Mouse (Mus musculus) intestine, embryonic 15.5 days (tissue): Measurements from ENCODE around the gene Fn3krp. TPM values are rescaled to one million over a fixed set of nuclear protein-coding genes. Genes with fewer than 3 reads are reported as not detected.
A peak's percentile ranks its signal among the peaks of the same experiment; 100 is the strongest.

Experiments
- ATAC-seq: fragments of 200-750 bp; cut with Nextera tagmentation; 2 replicates; pipeline ENCODE4 v1.8.0; 2017; ENCODE audit warnings: moderate TSS enrichment, moderate library complexity
- H3K27ac ChIP-seq: fragments of 300-500 bp; sonication (generic); 2 replicates; pipeline ENCODE4 v1.5.1; 2015; ENCODE audit warnings: mild to moderate bottlenecking, inconsistent platforms
- H3K27me3 ChIP-seq: fragments of 300-500 bp; sonication (generic); replicated peaks from 2 replicates; pipeline ENCODE4 v1.6.1; 2015; ENCODE audit warnings: inconsistent platforms
- H3K36me3 ChIP-seq: fragments of 300-500 bp; sonication (generic); 2 replicates; pipeline ENCODE4 v1.6.1; 2015; ENCODE audit warnings: inconsistent platforms
- H3K4me1 ChIP-seq: fragments of 300-500 bp; sonication (generic); replicated peaks from 2 replicates; pipeline ENCODE4 v1.6.1; 2015; ENCODE audit warnings: inconsistent platforms
- H3K4me2 ChIP-seq: fragments of 300-500 bp; sonication (generic); replicated peaks from 2 replicates; pipeline ENCODE4 v1.6.1; 2015; ENCODE audit warnings: mild to moderate bottlenecking, inconsistent platforms
- H3K4me3 ChIP-seq: fragments of 300-500 bp; sonication (generic); replicated peaks from 2 replicates; pipeline ENCODE4 v1.5.1; 2015; ENCODE audit warnings: inconsistent platforms
- H3K9ac ChIP-seq: fragments of 300-500 bp; sonication (generic); 2 replicates; pipeline ENCODE4 v1.6.1; 2015; ENCODE audit warnings: inconsistent platforms
- H3K9me3 ChIP-seq: fragments of 300-500 bp; sonication (generic); 2 replicates; pipeline ENCODE4 v1.6.1; 2016; ENCODE audit warnings: inconsistent platforms
- WGBS: fragments of 180-500 bp; shearing (Covaris S2); methylation state at CpG from one replicate; pipeline ENCODE4 v1.1.7; 2015; 5-methylcytosine and 5-hydroxymethylcytosine counted together
- polyA plus RNA-seq: library from polyadenylated mRNA; unstranded; fragments of >200 nt; fragmentation: Nextera tagmentation; extraction: Ambion mirVana; gene quantifications from 2 replicates; pipeline ENCODE4 v1.2.1, GENCODE M21; 2015

Gene Fn3krp
- polyA plus RNA-seq, 1 experiment from 2014 or later = 7.1 TPM

DNA sequence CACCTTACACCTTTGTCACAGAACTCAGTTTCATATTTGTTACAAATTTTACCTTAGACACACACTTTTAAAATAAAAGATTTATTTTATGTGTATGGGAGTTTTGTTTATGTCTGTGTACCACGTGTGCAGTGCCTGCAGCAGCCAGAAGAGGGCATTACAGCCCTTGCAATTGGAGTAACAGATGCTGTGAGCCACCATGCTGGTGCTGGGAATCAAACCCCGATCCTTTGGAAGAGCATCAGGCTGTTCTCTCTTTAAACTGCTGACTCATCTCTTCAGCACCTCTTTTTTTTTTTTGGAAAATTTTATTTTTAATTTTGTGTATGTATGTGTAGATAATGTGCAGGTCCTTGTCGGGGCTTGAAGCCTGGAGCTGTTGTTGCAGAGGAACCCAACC is 36.7 kb downstream of the Fn3krp start:
- Histone ChIP-seq H3K27me3 (no peaks in the 10 kb centered on the region), H3K9me3 (no peaks in the 10 kb centered on the region), H3K4me2 (no peak overlapping the region), H3K4me1 (0 out of 2 replicates have a peak, but pooled peaks cover 4% of the 10 kb centered on the region), H3K36me3 (peaks cover 19% of the 10 kb centered on the region), H3K4me3 (no peak overlapping the region), H3K9ac (no peak overlapping the region), H3K27ac (no peak overlapping the region)
- no peak for ATAC-seq
- WGBS = 85% methylated on average over 3 of the region's 3 CpGs

DNA sequence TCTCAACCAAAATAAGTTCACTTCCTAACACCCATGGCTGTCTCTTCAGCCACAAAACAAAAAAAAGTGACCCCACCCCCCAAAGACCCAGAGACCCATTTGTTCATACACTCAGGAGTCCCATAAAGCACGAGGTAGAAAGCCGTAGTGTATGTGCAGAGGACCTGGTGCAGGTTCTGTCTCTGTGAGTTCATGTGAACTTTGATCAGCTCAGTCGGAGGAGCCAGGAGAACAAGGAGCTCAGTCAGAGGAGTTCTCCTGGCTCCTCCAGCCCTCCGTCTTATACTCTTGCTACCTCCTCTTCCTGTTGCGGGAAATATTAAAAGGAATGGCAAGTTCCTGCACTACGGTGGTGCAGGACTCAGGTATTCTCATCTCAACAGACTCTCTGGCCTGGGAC is 46.2 kb downstream of the Fn3krp start:
- no peak overlapping the region for H3K4me3 ChIP-seq
- no peaks in the 10 kb centered on the region for H3K4me1 ChIP-seq
- no peaks in the 10 kb centered on the region for H3K9me3 ChIP-seq
- 0 out of 2 replicates have a peak, but pooled peaks cover 4% of the 10 kb centered on the region for H3K36me3 ChIP-seq
- 76% methylated on average over 6 of the region's 6 CpGs for WGBS
- H3K9ac ChIP-seq = no peak overlapping the region
- ATAC-seq = peak; percentile 77
- H3K27me3 ChIP-seq = no peaks in the 10 kb centered on the region
- H3K27ac ChIP-seq = no peak overlapping the region
- H3K4me2 ChIP-seq = no peak overlapping the region

DNA sequence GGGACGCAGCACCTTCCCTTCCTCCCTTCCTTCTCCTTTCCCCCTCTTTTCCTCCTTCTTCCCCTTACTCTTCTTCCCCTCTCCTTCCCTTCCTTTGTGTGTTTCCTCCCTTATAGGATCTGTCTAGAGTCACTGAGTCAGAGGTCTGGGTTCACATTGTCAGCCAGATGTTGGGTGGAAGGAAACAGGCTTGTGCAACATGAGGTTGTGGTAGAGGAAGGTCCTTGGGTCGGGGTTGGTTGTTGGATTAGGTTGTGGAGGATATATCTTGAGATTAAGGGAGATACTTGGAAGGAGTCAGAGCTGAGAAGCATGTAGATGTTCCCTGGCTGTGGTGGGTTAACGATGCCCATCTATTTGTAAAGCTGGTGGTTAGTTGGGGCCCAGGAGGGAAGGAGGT is 53.6 kb downstream of the Fn3krp start:
- 83% methylated on average over 3 of the region's 3 CpGs for WGBS

DNA sequence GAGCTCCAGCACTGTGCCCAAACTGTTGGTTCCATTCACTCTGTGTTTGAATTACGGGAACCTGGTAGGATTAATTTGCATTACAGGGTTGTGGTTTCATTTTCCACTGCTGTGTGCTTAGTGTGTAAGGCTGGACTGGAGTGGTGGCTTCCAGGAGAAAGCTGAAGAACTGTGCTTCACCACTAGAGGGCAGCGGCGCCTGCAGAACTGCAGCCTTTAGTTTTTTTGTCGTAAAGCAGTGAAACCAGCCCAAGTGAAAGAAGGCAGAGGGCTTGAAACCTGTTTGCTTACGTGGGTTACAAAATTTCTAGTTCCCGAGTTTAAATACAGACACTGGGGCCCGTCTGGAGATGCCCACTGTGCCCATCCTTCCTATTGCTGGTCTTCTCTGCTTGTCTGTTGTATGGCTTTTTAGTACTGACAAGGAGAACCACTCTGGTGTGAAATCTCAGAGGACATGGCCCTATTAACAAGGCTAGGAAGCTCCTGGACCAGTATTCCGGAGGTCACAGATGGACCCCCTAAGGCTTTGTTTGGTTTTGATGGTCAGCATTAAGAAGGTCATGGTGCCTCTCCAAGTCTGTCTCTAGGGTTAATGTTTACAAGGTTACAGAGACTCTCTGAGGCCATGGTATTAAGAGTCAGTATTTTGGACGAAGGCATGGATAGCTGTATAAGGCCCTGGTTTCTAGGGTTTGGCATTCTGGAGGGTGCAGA is 54.7 kb downstream of the Fn3krp start:
- Histone ChIP-seq H3K27ac (no peak overlapping the region), H3K36me3 (no peaks in the 10 kb centered on the region; the same call in 1 of the 2 replicates), H3K9ac (no peak overlapping the region), H3K4me1 (no peaks in the 10 kb centered on the region), H3K4me3 (no peak overlapping the region), H3K27me3 (no peaks in the 10 kb centered on the region), H3K9me3 (no peaks in the 10 kb centered on the region), H3K4me2 (no peak overlapping the region)
- WGBS = 31% methylated on average over 9 of the region's 9 CpGs
- ATAC-seq = 0 out of 2 replicates have a peak, but pooled peaks have one; percentile 25

More for the DNA sequence above, 53.6 kb downstream of the Fn3krp start:
- ATAC-seq = no peak
- no peaks in the 10 kb centered on the region for H3K4me1 ChIP-seq
- no peaks in the 10 kb centered on the region for H3K27me3 ChIP-seq
- no peak overlapping the region for H3K9ac ChIP-seq
- H3K27ac ChIP-seq = no peak overlapping the region
- no peaks in the 10 kb centered on the region for H3K9me3 ChIP-seq
- H3K4me2 ChIP-seq = no peak overlapping the region
- no peaks in the 10 kb centered on the region; the same call in 1 of the 2 replicates for H3K36me3 ChIP-seq
- H3K4me3 ChIP-seq = no peak overlapping the region

DNA sequence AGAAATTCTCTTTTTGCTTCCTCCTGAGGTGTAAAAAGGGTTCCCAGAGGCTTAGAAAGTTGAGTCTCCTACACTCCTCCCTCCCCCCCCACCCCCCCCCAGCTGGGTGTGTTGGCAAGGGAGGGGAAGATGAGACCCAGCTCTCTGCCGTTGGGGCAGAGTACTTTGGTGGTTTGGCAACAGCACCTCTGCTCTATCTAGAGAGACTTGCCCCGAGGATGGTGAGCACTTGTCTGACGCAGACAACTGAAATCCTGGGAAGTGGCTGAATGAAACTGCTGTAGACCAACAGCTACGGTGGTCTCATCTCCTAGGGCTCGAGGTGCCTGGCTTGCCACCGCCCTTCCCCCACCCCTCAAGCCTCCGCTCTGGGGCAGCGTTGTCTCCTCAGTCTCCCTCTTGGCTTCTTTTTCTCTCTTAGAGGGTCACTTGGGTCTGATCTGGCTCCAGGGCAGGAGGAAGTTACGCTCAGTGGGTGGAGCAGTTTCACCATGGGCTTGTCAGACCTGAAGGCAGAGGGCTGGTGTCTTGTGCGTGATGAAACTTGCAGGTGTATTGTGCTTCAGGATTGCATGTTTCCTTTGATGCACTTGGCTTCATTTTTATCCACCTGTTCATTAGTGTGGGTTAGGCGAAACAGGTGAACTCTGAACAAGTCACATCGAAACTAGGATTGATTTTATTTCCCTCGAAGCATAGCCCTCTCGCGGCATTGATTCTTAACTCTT is 58.4 kb downstream of the Fn3krp start:
- no peaks in the 10 kb centered on the region for H3K9me3 ChIP-seq
- no peaks in the 10 kb centered on the region; the same call in 1 of the 2 replicates for H3K36me3 ChIP-seq
- ATAC-seq = no peak
- H3K27me3 ChIP-seq = no peaks in the 10 kb centered on the region
- H3K4me1 ChIP-seq = no peaks in the 10 kb centered on the region
- 86% methylated on average over 15 of the region's 15 CpGs for WGBS
- no peak overlapping the region for H3K27ac ChIP-seq
- H3K9ac ChIP-seq = no peak overlapping the region
- no peak overlapping the region for H3K4me2 ChIP-seq
- H3K4me3 ChIP-seq = no peak overlapping the region

Other genes starting within 250 kb of the Fn3krp start
- gene Hexdc, start 217.0 kb upstream of the Fn3krp start, polyA plus RNA-seq = 9.0 and 9.3 TPM in 2 replicates
- 29.5 and 32.0 TPM in 2 replicates for gene Ogfod3, start 216.7 kb upstream of the Fn3krp start, polyA plus RNA-seq
- 31.2 and 33.2 TPM in 2 replicates for gene Cybc1, start 192.1 kb upstream of the Fn3krp start, polyA plus RNA-seq
- 42.2 TPM in 2 replicates for gene Narf, start 184.1 kb upstream of the Fn3krp start, polyA plus RNA-seq
- gene Foxk2, start 161.4 kb upstream of the Fn3krp start, polyA plus RNA-seq = 6.3 and 6.6 TPM in 2 replicates
- 76.7 and 79.5 TPM in 2 replicates for gene Wdr45b, start 67.0 kb upstream of the Fn3krp start, polyA plus RNA-seq
- 5.4 TPM in 2 replicates for gene Rab40b, start 33.1 kb upstream of the Fn3krp start, polyA plus RNA-seq
- 1.3 and 1.6 TPM in 2 replicates for gene Fn3k, start 13.5 kb downstream of the Fn3krp start, polyA plus RNA-seq
- 34.7 and 38.7 TPM in 2 replicates for gene Tbcd, start 30.5 kb downstream of the Fn3krp start, polyA plus RNA-seq
- gene Zfp750, start 97.9 kb downstream of the Fn3krp start, polyA plus RNA-seq = 0.38 and 0.76 TPM in 2 replicates